Mouse (Mus musculus) adrenal gland, adult 18-20 months (tissue): ENCODE data around the gene Six5. TPM values are rescaled to one million over a fixed set of nuclear protein-coding genes. Genes with fewer than 3 reads are reported as not detected.

Source experiments
- DNase-seq, 2 experiments: peaks; one replicate each; pipeline ENCODE4 v3.0.0; 2021 to 2022; ENCODE audit warnings: low spot score in 2 of 2
- total RNA-seq, 2 experiments: library from RNA; stranded (reverse); gene quantifications; 1 replicate in 1 of 2; 2 replicates in 1 of 2; pipeline ENCODE4 v1.2.3; 2021

The Six5 gene
- total RNA-seq, 2 experiments from 2014 or later = 13.0 to 14.7 TPM

GRCm38 (mm10) chr7:19075231-19075630, 19.2 kb upstream of the Six5 start:
- no peak for DNase-seq

- peak; percentile 85 to 86 for DNase-seq
Observed at GRCm38 (mm10) chr7:19075723-19076585, 18.4 kb upstream of the Six5 start, which contains the start of gene Dmwd. Dmwd (plus strand) TSS chr7:19076227.

GRCm38 (mm10) chr7:19076586-19076991, 17.8 kb upstream of the Six5 start:
- peak in 1 of 2 experiments; percentile 41 for DNase-seq

- peak in 1 of 2 experiments; percentile 42 for DNase-seq
Observed at GRCm38 (mm10) chr7:19077761-19078160, 16.6 kb upstream of the Six5 start.

- no peak for DNase-seq
Observed at GRCm38 (mm10) chr7:19078732-19079131, 15.7 kb upstream of the Six5 start.

- DNase-seq = no peak
Observed at GRCm38 (mm10) chr7:19080451-19080950, 13.9 kb upstream of the Six5 start.

GRCm38 (mm10) chr7:19082171-19082570, 12.2 kb upstream of the Six5 start:
- DNase-seq = no peak

GRCm38 (mm10) chr7:19083096-19083495, 11.3 kb upstream of the Six5 start:
- DNase-seq = no peak

- peak; percentile 65 to 68 for DNase-seq
Observed at GRCm38 (mm10) chr7:19083701-19084100, 10.7 kb upstream of the Six5 start, which contains the start of gene Dmpk. Dmpk (plus strand) TSS chr7:19083849.

- DNase-seq = no peak
Observed at GRCm38 (mm10) chr7:19084277-19084771, 10.1 kb upstream of the Six5 start.

- DNase-seq = no peak
Observed at GRCm38 (mm10) chr7:19084921-19085473, 9.4 kb upstream of the Six5 start.

- no peak for DNase-seq
Observed at GRCm38 (mm10) chr7:19085495-19085894, 8.9 kb upstream of the Six5 start.

- DNase-seq = peak in 1 of 2 experiments; percentile 68
Observed at GRCm38 (mm10) chr7:19086042-19086441, 8.4 kb upstream of the Six5 start.

GRCm38 (mm10) chr7:19086760-19087159, 7.6 kb upstream of the Six5 start:
- DNase-seq = no peak

GRCm38 (mm10) chr7:19088813-19089212, 5.6 kb upstream of the Six5 start:
- peak in 1 of 2 experiments; percentile 76 for DNase-seq

- DNase-seq = no peak
Observed at GRCm38 (mm10) chr7:19091913-19092312, 2.5 kb upstream of the Six5 start.

GRCm38 (mm10) chr7:19092381-19093173, 1.8 kb upstream of the Six5 start:
- DNase-seq = peak in 1 of 2 experiments; percentile 58

- DNase-seq = peak; percentile 84 to 87
Observed at GRCm38 (mm10) chr7:19093174-19093521, 1.2 kb upstream of the Six5 start.

- DNase-seq = peak; percentile 94
Observed at GRCm38 (mm10) chr7:19093537-19094385, 633 bp upstream of the Six5 start.
